Mouse (Mus musculus) heart, postnatal 0 days (tissue): Measurements from ENCODE around the gene Trappc1. TPM values are rescaled to one million over a fixed set of nuclear protein-coding genes. Genes with fewer than 3 reads are reported as not detected.

Experiments
- ATAC-seq: fragments of 200-750 bp; cut with Nextera tagmentation; 2 replicates; pipeline ENCODE4 v1.8.0; 2017; ENCODE audit warnings: low read depth, moderate number of reproducible peaks, moderate library complexity; ENCODE audit not compliant: insufficient read depth
- DNase-seq: peaks from one replicate; pipeline ENCODE4 v3.0.0-alpha.2; 2016; ENCODE audit warnings: low spot score
- H3K27ac ChIP-seq: fragments of 300-500 bp; sonication (generic); 2 replicates; pipeline ENCODE4 v1.5.1; 2014; ENCODE audit warnings: low read depth, mild to moderate bottlenecking
- H3K27me3 ChIP-seq: fragments of 300-500 bp; sonication (generic); 2 replicates; pipeline ENCODE4 v1.6.1; 2014; ENCODE audit warnings: low read length, mixed read lengths; ENCODE audit not compliant: control insufficient read depth, insufficient read depth
- H3K36me3 ChIP-seq: fragments of 300-500 bp; sonication (generic); replicated peaks from 2 replicates; pipeline ENCODE4 v1.6.1; 2014; ENCODE audit warnings: low read length, mixed read lengths; ENCODE audit not compliant: control insufficient read depth, insufficient read depth
- H3K4me1 ChIP-seq: fragments of 300-500 bp; sonication (generic); 2 replicates; pipeline ENCODE4 v1.6.1; 2014; ENCODE audit warnings: antibody characterized with exemption; ENCODE audit not compliant: control insufficient read depth, insufficient read depth
- H3K4me2 ChIP-seq: fragments of 300-500 bp; sonication (generic); 2 replicates; pipeline ENCODE4 v1.6.1; 2014; ENCODE audit warnings: low read depth, mild to moderate bottlenecking, low read length, moderate library complexity
- H3K4me3 ChIP-seq: fragments of 300-500 bp; sonication (generic); 2 replicates; pipeline ENCODE4 v1.5.1; 2014; ENCODE audit warnings: low read depth, low read length
- H3K9ac ChIP-seq: fragments of 300-500 bp; sonication (generic); replicated peaks from 2 replicates; pipeline ENCODE4 v1.6.1; 2014; ENCODE audit warnings: low read depth, low read length, mixed read lengths
- H3K9me3 ChIP-seq: fragments of 300-500 bp; sonication (generic); replicated peaks from 2 replicates; pipeline ENCODE4 v1.6.1; 2016; ENCODE audit warnings: low read length; ENCODE audit not compliant: control insufficient read depth
- CTCF ChIP-seq: IDR thresholded peaks from 2 replicates; pipeline ENCODE4 v1.5.1; 2016; ENCODE audit warnings: antibody characterized with exemption, control low read depth, low read depth
- EP300 ChIP-seq: IDR thresholded peaks from 2 replicates; pipeline ENCODE4 v1.6.1; 2016; ENCODE audit warnings: antibody characterized with exemption, low read depth
- WGBS: fragments of 180-500 bp; shearing (Covaris S2); extraction: QIAGEN DNeasy Blood & Tissue Kit; methylation state at CpG from one replicate; pipeline ENCODE4 v1.1.7; 2014; 5-methylcytosine and 5-hydroxymethylcytosine counted together
- polyA plus RNA-seq: library from polyadenylated mRNA; unstranded; fragments of >200 nt; fragmentation: Nextera tagmentation; extraction: Ambion mirVana; gene quantifications from 2 replicates; pipeline ENCODE4 v1.2.1, GENCODE M21; 2015
- total RNA-seq: library from RNA; depleted of rRNA; stranded (reverse); fragments of >200 nt; gene quantifications from 2 replicates; pipeline ENCODE4 v1.2.3, GENCODE M21; 2014; ENCODE audit warnings: low replicate concordance

Trappc1 gene
- total and polyA plus RNA-seq, 2 experiments from 2014 or later, result 180 to 240 TPM

DNA sequence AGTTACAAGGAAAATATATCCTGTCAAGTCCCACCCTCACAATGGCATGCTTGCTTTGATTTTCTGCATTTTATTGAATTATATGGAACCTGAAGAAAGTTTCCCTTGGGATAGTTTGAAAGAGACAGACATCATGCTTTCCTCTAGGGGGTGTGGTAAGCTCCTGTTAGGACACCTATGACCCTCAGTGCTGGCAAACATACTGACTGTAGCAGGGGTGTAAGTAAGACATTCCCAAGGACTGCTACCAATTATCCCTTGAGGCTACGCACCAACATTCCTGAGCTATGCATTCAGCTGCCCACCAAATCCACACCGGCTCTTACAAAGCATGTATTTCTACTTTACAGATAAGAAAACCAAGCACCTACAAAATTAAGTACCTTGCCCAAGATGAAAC, 38.7 kb downstream of the Trappc1 start:
- Histone ChIP-seq H3K4me2 (no peak overlapping the region), H3K27ac (no peak overlapping the region), H3K27me3 (no peaks in the 10 kb centered on the region), H3K36me3 (peaks cover 50% of the 10 kb centered on the region), H3K4me3 (no peak overlapping the region), H3K4me1 (peaks cover 34% of the 10 kb centered on the region), H3K9ac (no peak overlapping the region), H3K9me3 (no peaks in the 10 kb centered on the region)
- no peak for TF ChIP-seq CTCF
- 78% methylated on average over 2 of the region's 2 CpGs for WGBS
- ATAC-seq, result no peak
- DNase-seq, result no peak

DNA sequence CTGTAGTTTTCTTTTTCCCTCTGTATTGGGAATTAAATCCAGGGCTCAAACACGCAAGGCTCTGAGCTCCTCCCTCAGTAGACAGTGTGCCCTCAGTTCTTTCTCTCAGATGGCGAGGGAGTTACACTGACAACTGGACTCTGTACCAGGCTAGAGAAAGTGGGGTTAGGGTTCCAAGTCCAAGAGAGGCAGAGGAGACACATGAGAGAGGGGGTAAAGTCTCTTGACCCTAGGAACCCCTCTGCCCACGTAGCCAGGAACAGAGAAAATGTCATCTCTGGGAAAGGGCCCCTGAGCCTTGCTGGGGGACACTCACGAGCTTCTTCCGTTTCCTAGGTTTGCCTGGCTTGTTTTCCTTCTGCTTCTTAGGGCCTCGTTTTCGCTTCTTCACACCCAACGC, 40.6 kb downstream of the Trappc1 start:
- ATAC-seq (no peak), DNase-seq (no peak)
- no peak for TF ChIP-seq CTCF
- no peak for TF ChIP-seq EP300
- peak overlapping the region; percentile 24; the same call in 1 of the 2 replicates for H3K4me2 ChIP-seq
- peak overlapping the region; percentile 49 for H3K27ac ChIP-seq
- H3K4me3 ChIP-seq, result no peak overlapping the region
- H3K9me3 ChIP-seq, result no peaks in the 10 kb centered on the region
- peaks cover 41% of the 10 kb centered on the region for H3K4me1 ChIP-seq
- WGBS, result 51% methylated on average over 8 of the region's 8 CpGs
- H3K36me3 ChIP-seq, result peaks cover 34% of the 10 kb centered on the region
- no peaks in the 10 kb centered on the region for H3K27me3 ChIP-seq
- H3K9ac ChIP-seq, result no peak overlapping the region

DNA sequence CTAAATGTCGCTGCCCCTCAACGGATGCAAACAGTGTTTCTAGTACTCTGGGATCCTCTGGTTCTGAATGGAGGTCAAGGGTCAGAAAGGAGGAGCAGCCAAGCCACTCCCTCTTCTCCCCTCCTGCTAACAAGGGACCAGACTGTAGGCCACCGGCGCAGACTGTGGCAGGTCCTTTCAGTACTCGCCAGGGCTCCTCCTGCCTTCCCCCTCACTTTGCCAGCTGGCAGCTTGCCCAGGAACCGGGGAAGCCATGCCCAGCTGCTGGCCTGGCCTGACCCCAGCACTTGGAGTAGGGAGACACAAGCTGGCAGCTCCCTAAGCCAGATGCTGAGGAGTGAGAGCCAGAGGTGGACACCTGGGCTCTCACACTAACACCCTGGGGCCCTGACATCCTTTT, 41.1 kb downstream of the Trappc1 start:
- no peaks in the 10 kb centered on the region for H3K9me3 ChIP-seq
- peak overlapping the region; percentile 97 for H3K27ac ChIP-seq
- H3K4me3 ChIP-seq, result no peak overlapping the region
- no peaks in the 10 kb centered on the region for H3K27me3 ChIP-seq
- H3K4me2 ChIP-seq, result peak overlapping the region; percentile 24; the same call in 1 of the 2 replicates
- WGBS, result 2% methylated on average over 6 of the region's 6 CpGs
- DNase-seq, result peak; percentile 91
- TF ChIP-seq EP300, result no peak
- no peak for TF ChIP-seq CTCF
- peak; percentile 81 for ATAC-seq
- H3K9ac ChIP-seq, result no peak overlapping the region
- H3K4me1 ChIP-seq, result peaks cover 41% of the 10 kb centered on the region
- H3K36me3 ChIP-seq, result peaks cover 30% of the 10 kb centered on the region

DNA sequence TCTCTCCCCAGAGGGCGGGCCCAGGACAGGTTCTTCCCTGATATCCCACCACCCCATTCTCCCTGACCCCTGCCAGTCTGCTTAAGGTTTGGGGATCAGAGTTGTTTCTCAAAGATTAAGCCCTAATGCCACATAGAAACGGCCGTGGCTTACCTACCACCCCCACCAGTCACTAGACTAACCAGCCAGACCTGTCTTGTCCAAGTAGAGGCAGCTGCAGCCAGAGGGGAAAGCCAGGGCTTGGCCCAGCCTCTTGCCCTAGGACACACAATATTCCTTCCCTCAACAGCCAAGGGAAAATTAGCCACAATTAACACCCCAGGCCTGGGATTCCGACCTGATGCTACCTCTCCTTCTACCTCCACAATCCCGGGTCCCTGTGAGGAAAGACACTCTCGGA, 41.9 kb downstream of the Trappc1 start:
- H3K9ac ChIP-seq, result peak overlapping the region; percentile 54; the same call in 1 of the 2 replicates
- peak overlapping the region; percentile 97 for H3K27ac ChIP-seq
- ATAC-seq (no peak), DNase-seq (no peak)
- no peaks in the 10 kb centered on the region for H3K27me3 ChIP-seq
- peaks cover 41% of the 10 kb centered on the region for H3K4me1 ChIP-seq
- TF ChIP-seq CTCF, result no peak
- TF ChIP-seq EP300, result no peak
- H3K4me3 ChIP-seq, result 0 out of 2 replicates have a peak overlapping the region, but pooled peaks have one; percentile 99
- peak overlapping the region; percentile 99 for H3K4me2 ChIP-seq
- 41% methylated on average over 6 of the region's 6 CpGs for WGBS
- H3K9me3 ChIP-seq, result no peaks in the 10 kb centered on the region
- peaks cover 22% of the 10 kb centered on the region for H3K36me3 ChIP-seq

DNA sequence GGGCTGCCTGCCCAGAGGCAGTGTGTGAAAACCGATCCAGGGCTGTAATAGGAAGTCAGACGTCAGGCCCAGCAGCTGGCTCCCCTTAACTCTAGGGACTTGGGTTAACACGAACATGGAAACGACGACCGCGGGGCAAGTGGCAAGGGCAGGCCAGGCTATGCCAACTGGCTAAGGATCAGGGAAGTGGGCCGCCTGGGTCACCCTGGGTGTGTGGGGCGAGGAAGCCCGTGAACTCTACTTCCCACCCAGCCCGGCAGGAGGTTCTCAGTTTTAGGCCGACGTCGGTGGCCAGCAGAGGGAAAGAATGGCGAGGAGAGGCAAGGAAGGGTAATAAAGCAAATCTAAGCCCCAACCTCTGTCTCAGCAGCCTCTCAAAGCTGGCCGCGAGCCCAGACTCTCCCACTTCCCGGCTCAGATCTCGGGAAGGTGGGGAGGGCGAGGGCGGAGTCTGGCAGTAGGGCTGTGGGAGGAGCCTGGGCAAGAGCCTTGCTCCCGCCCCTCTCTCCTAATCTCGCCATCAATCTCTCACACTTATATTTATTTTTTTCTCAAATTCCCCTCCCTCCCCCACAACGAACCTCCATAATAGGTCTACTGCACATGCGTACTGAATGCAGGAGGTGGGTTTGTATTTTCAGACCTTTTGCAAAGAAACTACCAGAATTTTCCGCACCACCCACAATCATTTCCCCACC, 42.5 kb downstream of the Trappc1 start:
- under 1% methylated on average over 26 of the region's 26 CpGs for WGBS
- H3K4me1 ChIP-seq, result peaks cover 41% of the 10 kb centered on the region

More for the DNA sequence above, 42.5 kb downstream of the Trappc1 start:
- Histone ChIP-seq H3K4me2 (peak overlapping the region; percentile 99), H3K9me3 (no peaks in the 10 kb centered on the region), H3K9ac (peak overlapping the region; percentile 99), H3K4me3 (peak overlapping the region; percentile 99), H3K36me3 (peaks cover 17% of the 10 kb centered on the region), H3K27ac (peak overlapping the region; percentile 97), H3K27me3 (no peaks in the 10 kb centered on the region)
- DNase-seq (peak; percentile 96), ATAC-seq (peak; percentile 75)
- TF ChIP-seq CTCF (0 out of 2 replicates have a peak, but pooled peaks have one; percentile 14), EP300 (peak; percentile 37; the same call in 1 of the 2 replicates)
